Mouse (Mus musculus): ENCODE results near the gene Crp. TPM values are rescaled to one million over a fixed set of nuclear protein-coding genes. Genes with fewer than 3 reads are reported as not detected.

The Crp gene
- total and polyA plus RNA-seq, 3 experiments, result not detected

DNA sequence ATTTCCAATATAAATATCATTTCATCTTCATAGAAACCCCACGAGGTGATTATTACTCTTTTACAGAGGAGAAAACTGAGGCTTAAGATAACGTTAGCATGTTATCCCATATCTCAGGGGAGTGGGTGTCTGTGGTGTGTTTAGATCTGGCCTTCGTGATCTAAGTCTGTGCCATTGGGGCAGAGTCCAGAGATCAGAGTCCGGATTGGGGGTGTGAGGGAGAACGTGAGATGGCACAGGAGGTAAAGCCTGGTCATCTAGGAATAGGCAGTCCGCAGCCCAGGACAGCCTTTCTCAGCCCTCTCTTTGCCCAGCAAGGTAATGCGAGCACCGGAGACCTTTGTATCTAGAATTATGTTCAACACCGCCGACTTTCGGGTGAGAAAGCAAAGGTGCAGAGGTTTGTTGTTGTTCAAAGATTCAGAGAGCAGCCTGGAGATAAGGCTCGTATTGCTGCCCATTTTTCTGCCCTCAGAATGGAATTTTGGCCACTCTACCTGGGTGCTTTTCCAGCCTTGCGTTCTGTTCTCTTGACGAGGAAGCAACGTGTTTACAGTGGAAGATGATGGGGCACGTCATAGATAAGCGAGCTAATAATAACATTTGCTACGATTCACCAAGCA lies 45.7 kb upstream of the Crp start:
- Histone ChIP-seq H3K4me1 (ENCODE audit: control insufficient read depth in 1 of 2, insufficient read depth in 2 of 2, low read length in 2 of 2) (no peaks in the 10 kb centered on the region), H3K4me3 (ENCODE audit: control insufficient read depth in 1 of 2, insufficient read depth in 1 of 2, low read depth in 2 of 2, low read length in 2 of 2) (no peak overlapping the region), H3K79me2 (ENCODE audit: control insufficient read depth, insufficient read depth, low read length, poor library complexity) (no peaks in the 10 kb centered on the region), H3K27ac (ENCODE audit: control insufficient read depth, low read depth, low read length) (no peak overlapping the region), H3K9me3 (replicated peaks; ENCODE audit: insufficient read depth, low read length) (no peaks in the 10 kb centered on the region), H3K36me3 (ENCODE audit: control insufficient read depth in 1 of 2, insufficient read depth in 2 of 2, low read length in 2 of 2) (no peaks in the 10 kb centered on the region), H3K27me3 (ENCODE audit: control insufficient read depth in 1 of 2, insufficient read depth in 2 of 2, low read length in 2 of 2) (no peaks in the 10 kb centered on the region; a peak in 2 of 4 replicates), H3K9ac (ENCODE audit: control insufficient read depth, low read depth, low read length, poor library complexity, severe bottlenecking) (no peak overlapping the region)
- DNase-seq (ENCODE audit: low read depth, low spot score), result no peak
- TF ChIP-seq SMC3 (IDR thresholded peaks at IDR 0.05; ENCODE audit: low read depth, low read length) (no peak), ZNF384 (IDR thresholded peaks at IDR 0.05; ENCODE audit: low read depth, low read length) (no peak), TCF12 (IDR thresholded peaks at IDR 0.05; ENCODE audit: low read depth, low read length) (no peak), BHLHE40 (IDR thresholded peaks at IDR 0.05; ENCODE audit: borderline replicate concordance, low read depth, low read length) (no peak), MAFK (IDR thresholded peaks at IDR 0.05; ENCODE audit: borderline replicate concordance, low read depth, low read length) (no peak), USF2 (IDR thresholded peaks at IDR 0.05; ENCODE audit: borderline replicate concordance in 1 of 2, insufficient read depth in 1 of 2, low read depth in 1 of 2, low read length in 2 of 2) (no peak), CTCF (IDR thresholded peaks at IDR 0.05 in 2 of 3, conservative IDR thresholded peaks at IDR 0.05 in 1 of 3; ENCODE audit: control insufficient read depth in 1 of 3, insufficient read depth in 1 of 3, low read depth in 2 of 3, low read length in 3 of 3, poor library complexity in 1 of 3, severe bottlenecking in 1 of 3) (no peak), MYC (IDR thresholded peaks at IDR 0.05; ENCODE audit: low read depth, low read length) (no peak), MXI1 (IDR thresholded peaks at IDR 0.05; ENCODE audit: low read depth, low read length) (no peak), MAX (IDR thresholded peaks at IDR 0.05; ENCODE audit: low read length) (no peak), MEF2A (IDR thresholded peaks at IDR 0.05; ENCODE audit: extremely low read depth, insufficient replicate concordance, low read depth, low read length, poor library complexity, severe bottlenecking) (no peak), POLR2AphosphoS2 (IDR thresholded peaks at IDR 0.05; ENCODE audit: low read length) (no peak), ZC3H11A (IDR thresholded peaks at IDR 0.05; ENCODE audit: low read depth, low read length) (no peak)

DNA sequence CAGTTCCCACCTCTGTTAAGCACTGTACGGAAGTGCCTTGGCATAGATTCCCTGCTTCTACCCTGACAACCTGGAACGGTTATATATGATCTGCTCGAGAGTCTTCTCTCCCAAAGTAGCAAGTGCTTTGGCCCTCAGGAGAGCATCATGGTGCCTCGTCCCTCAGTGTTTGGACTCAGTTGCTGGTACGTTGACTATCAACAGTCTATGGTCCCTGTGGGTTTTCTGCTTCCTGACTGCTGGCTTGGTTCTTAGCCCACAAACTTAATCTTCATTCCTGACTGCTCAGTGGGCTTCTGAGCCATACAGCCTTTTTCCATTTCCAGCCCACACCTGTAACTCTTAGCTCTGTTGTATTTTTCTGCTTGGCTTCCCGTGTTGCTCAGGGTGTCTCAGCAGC lies 44.0 kb upstream of the Crp start:
- H3K36me3 ChIP-seq (ENCODE audit: control insufficient read depth in 1 of 2, insufficient read depth in 2 of 2, low read length in 2 of 2), result no peaks in the 10 kb centered on the region
- H3K27me3 ChIP-seq (ENCODE audit: control insufficient read depth in 1 of 2, insufficient read depth in 2 of 2, low read length in 2 of 2), result no peaks in the 10 kb centered on the region; a peak in 1 of 4 replicates
- no peak overlapping the region for H3K9ac ChIP-seq (ENCODE audit: control insufficient read depth, low read depth, low read length, poor library complexity, severe bottlenecking)
- H3K79me2 ChIP-seq (ENCODE audit: control insufficient read depth, insufficient read depth, low read length, poor library complexity), result no peaks in the 10 kb centered on the region
- no peak overlapping the region for H3K4me3 ChIP-seq (ENCODE audit: control insufficient read depth in 1 of 2, insufficient read depth in 1 of 2, low read depth in 2 of 2, low read length in 2 of 2)
- no peak overlapping the region for H3K27ac ChIP-seq (ENCODE audit: control insufficient read depth, low read depth, low read length)
- no peaks in the 10 kb centered on the region for H3K9me3 ChIP-seq (replicated peaks; ENCODE audit: insufficient read depth, low read length)
- no peaks in the 10 kb centered on the region for H3K4me1 ChIP-seq (ENCODE audit: control insufficient read depth in 1 of 2, insufficient read depth in 2 of 2, low read length in 2 of 2)
- no peak for DNase-seq (ENCODE audit: low read depth, low spot score)
- TF ChIP-seq USF1 (IDR thresholded peaks at IDR 0.05; ENCODE audit: low read depth, low read length), result no peak
- no peak for TF ChIP-seq GATA1 (IDR thresholded peaks at IDR 0.05; ENCODE audit: low read depth, low read length)
- TF ChIP-seq POLR2AphosphoS5 (IDR thresholded peaks at IDR 0.05; ENCODE audit: borderline replicate concordance, low read depth, low read length), result no peak
- no peak for TF ChIP-seq ZNF384 (IDR thresholded peaks at IDR 0.05; ENCODE audit: low read depth, low read length)
- TF ChIP-seq TAL1 (IDR thresholded peaks at IDR 0.05; ENCODE audit: low read length), result no peak
- no peak for TF ChIP-seq MAZ (IDR thresholded peaks at IDR 0.05; ENCODE audit: low read depth, low read length)
- no peak for TF ChIP-seq BHLHE40 (IDR thresholded peaks at IDR 0.05; ENCODE audit: borderline replicate concordance, low read depth, low read length)
- TF ChIP-seq MYC (IDR thresholded peaks at IDR 0.05; ENCODE audit: low read depth, low read length), result no peak
- no peak for TF ChIP-seq MYB (IDR thresholded peaks at IDR 0.05; ENCODE audit: low read depth, low read length)
- no peak for TF ChIP-seq E2F4 (IDR thresholded peaks at IDR 0.05; ENCODE audit: borderline replicate concordance, low read depth, low read length)
- TF ChIP-seq UBTF (IDR thresholded peaks at IDR 0.05; ENCODE audit: borderline replicate concordance, insufficient read depth, low read depth, low read length), result no peak
